ENCODE assay signal across 8 mouse cellular contexts in genomic region chr1:165771998-165772397, GRCm38 (mm10). TPM values are rescaled to one million over a fixed set of nuclear protein-coding genes. Genes with fewer than 3 reads are reported as not detected.
A peak's percentile ranks its signal among the peaks of the same experiment; 100 is the strongest.
DNase-seq lines count a peak whose midpoint lies in the region; ATAC-seq and TF ChIP-seq lines count a peak whose summit lies in the region.

No protein-coding gene starts in this region.

- peaks cover 27% of the 10 kb centered on the region; the same call in 1 of the 2 replicates for H3K27me3 ChIP-seq in forebrain, embryonic 12.5 days
- no peaks in the 10 kb centered on the region for H3K27me3 ChIP-seq in forebrain, embryonic 15.5 days
- H3K27me3 ChIP-seq in limb, embryonic 12.5 days = peaks cover 13% of the 10 kb centered on the region
- H3K27me3 ChIP-seq in limb, embryonic 10.5 days (ENCODE audit: low read depth, poor library complexity, severe bottlenecking) = peaks cover 16% of the 10 kb centered on the region
- H3K27me3 ChIP-seq in forebrain, embryonic 16.5 days (replicated peaks; ENCODE audit: control insufficient read depth, insufficient read depth, low read length) = 0 out of 2 replicates have a peak, but pooled peaks cover under 1% of the 10 kb centered on the region
- H3K27me3 ChIP-seq in liver, postnatal 0 days (ENCODE audit: insufficient read depth, low read length) = no peaks in the 10 kb centered on the region

- no peak for TF ChIP-seq EP300 in liver, postnatal 0 days (IDR thresholded peaks at IDR 0.05; ENCODE audit: low read depth)

- no peak overlapping the region for H3K4me3 ChIP-seq in forebrain, embryonic 12.5 days (replicated peaks)
- no peak overlapping the region for H3K4me3 ChIP-seq in forebrain, embryonic 15.5 days
- no peak overlapping the region for H3K4me3 ChIP-seq in limb, embryonic 12.5 days (replicated peaks)
- no peak overlapping the region for H3K4me3 ChIP-seq in limb, embryonic 10.5 days
- H3K4me3 ChIP-seq in forebrain, embryonic 16.5 days (replicated peaks; ENCODE audit: low read length) = no peak overlapping the region
- no peak overlapping the region for H3K4me3 ChIP-seq in liver, postnatal 0 days (ENCODE audit: low read depth, low read length)

- TF ChIP-seq CTCF in liver, postnatal 0 days (IDR thresholded peaks at IDR 0.05; ENCODE audit: low read depth) = no peak

- H3K27ac ChIP-seq in forebrain, embryonic 12.5 days = no peak overlapping the region
- no peak overlapping the region for H3K27ac ChIP-seq in forebrain, embryonic 15.5 days (replicated peaks)
- no peak overlapping the region for H3K27ac ChIP-seq in limb, embryonic 12.5 days
- H3K27ac ChIP-seq in limb, embryonic 10.5 days = no peak overlapping the region
- H3K27ac ChIP-seq in forebrain, embryonic 16.5 days (ENCODE audit: low read length) = no peak overlapping the region
- no peak overlapping the region for H3K27ac ChIP-seq in liver, postnatal 0 days (ENCODE audit: low read depth)

- WGBS in forebrain, embryonic 12.5 days = 52% methylated on average over 9 of the region's 9 CpGs
- 50% methylated on average over 9 of the region's 9 CpGs for WGBS in forebrain, embryonic 15.5 days
- WGBS in limb, embryonic 12.5 days = 56% methylated on average over 9 of the region's 9 CpGs
- WGBS in limb, embryonic 10.5 days = 54% methylated on average over 9 of the region's 9 CpGs
- 54% methylated on average over 9 of the region's 9 CpGs for WGBS in forebrain, embryonic 16.5 days
- WGBS in liver, postnatal 0 days (ENCODE audit: insufficient replicate concordance) = 58% methylated on average over 9 of the region's 9 CpGs

- no peaks in the 10 kb centered on the region for H3K9me3 ChIP-seq in forebrain, embryonic 12.5 days
- H3K9me3 ChIP-seq in forebrain, embryonic 15.5 days = no peaks in the 10 kb centered on the region
- no peaks in the 10 kb centered on the region for H3K9me3 ChIP-seq in limb, embryonic 12.5 days
- H3K9me3 ChIP-seq in limb, embryonic 10.5 days (replicated peaks) = no peaks in the 10 kb centered on the region
- no peaks in the 10 kb centered on the region for H3K9me3 ChIP-seq in forebrain, embryonic 16.5 days (ENCODE audit: control insufficient read depth, low read length)
- H3K9me3 ChIP-seq in liver, postnatal 0 days (ENCODE audit: low read length) = no peaks in the 10 kb centered on the region

- no peak for DNase-seq in limb, embryonic 10.5 days (ENCODE audit: low spot score)
- DNase-seq in liver, postnatal 0 days = no peak
- DNase-seq in urinary bladder, postnatal 4 days (ENCODE audit: low spot score in 2 of 2) = no peak
- no peak for DNase-seq in testis, postnatal 10 days (ENCODE audit: low spot score)

- H3K9ac ChIP-seq in forebrain, embryonic 12.5 days = no peak overlapping the region
- H3K9ac ChIP-seq in forebrain, embryonic 15.5 days (replicated peaks) = no peak overlapping the region
- no peak overlapping the region for H3K9ac ChIP-seq in limb, embryonic 12.5 days (replicated peaks)
- H3K9ac ChIP-seq in forebrain, embryonic 16.5 days (replicated peaks; ENCODE audit: low read depth, low read length) = no peak overlapping the region
- no peak overlapping the region for H3K9ac ChIP-seq in liver, postnatal 0 days (replicated peaks)

- peak overlapping the region; percentile 2; the same call in 1 of the 2 replicates for H3K4me2 ChIP-seq in forebrain, embryonic 12.5 days
- no peak overlapping the region for H3K4me2 ChIP-seq in forebrain, embryonic 15.5 days (replicated peaks)
- H3K4me2 ChIP-seq in limb, embryonic 12.5 days = peak overlapping the region; percentile 30; the same call in 1 of the 2 replicates
- peak overlapping the region; percentile 32; the same call in 1 of the 2 replicates for H3K4me2 ChIP-seq in forebrain, embryonic 16.5 days (ENCODE audit: low read length)
- H3K4me2 ChIP-seq in liver, postnatal 0 days (ENCODE audit: low read depth, low read length) = peak overlapping the region; percentile 47

- peaks cover 16% of the 10 kb centered on the region for H3K4me1 ChIP-seq in forebrain, embryonic 12.5 days
- peaks cover 5% of the 10 kb centered on the region for H3K4me1 ChIP-seq in forebrain, embryonic 15.5 days
- H3K4me1 ChIP-seq in limb, embryonic 12.5 days (replicated peaks) = 0 out of 2 replicates have a peak, but pooled peaks cover 2% of the 10 kb centered on the region
- peaks cover 8% of the 10 kb centered on the region; the same call in 1 of the 2 replicates for H3K4me1 ChIP-seq in limb, embryonic 10.5 days
- H3K4me1 ChIP-seq in forebrain, embryonic 16.5 days (replicated peaks; ENCODE audit: control insufficient read depth, insufficient read depth, low read length) = peaks cover 6% of the 10 kb centered on the region
- peaks cover 48% of the 10 kb centered on the region for H3K4me1 ChIP-seq in liver, postnatal 0 days (ENCODE audit: insufficient read depth)

- H3K36me3 ChIP-seq in forebrain, embryonic 12.5 days (replicated peaks) = no peaks in the 10 kb centered on the region
- H3K36me3 ChIP-seq in forebrain, embryonic 15.5 days = no peaks in the 10 kb centered on the region
- peaks cover 7% of the 10 kb centered on the region for H3K36me3 ChIP-seq in limb, embryonic 12.5 days
- 0 out of 2 replicates have a peak, but pooled peaks cover 2% of the 10 kb centered on the region for H3K36me3 ChIP-seq in limb, embryonic 10.5 days
- no peaks in the 10 kb centered on the region for H3K36me3 ChIP-seq in forebrain, embryonic 16.5 days (ENCODE audit: control insufficient read depth, insufficient read depth)
- peaks cover 57% of the 10 kb centered on the region for H3K36me3 ChIP-seq in liver, postnatal 0 days (replicated peaks; ENCODE audit: insufficient read depth, low read length)

- ATAC-seq in forebrain, embryonic 12.5 days (ENCODE audit: low FRiP score) = no peak
- ATAC-seq in forebrain, embryonic 15.5 days (replicated peaks) = no peak
- ATAC-seq in limb, embryonic 12.5 days (ENCODE audit: insufficient number of reproducible peaks, insufficient read depth, low FRiP score, low TSS enrichment, low read depth) = no peak
- ATAC-seq in forebrain, embryonic 16.5 days = no peak
- ATAC-seq in liver, postnatal 0 days = no peak

RNA-seq across cellular contexts. Expression of gene Creg1, which starts 8.5 kb away (rescaled TPM):
- polyA plus RNA-seq in forebrain, embryonic 12.5 days (2016; fragmentation: Nextera tagmentation; extraction: Ambion mirVana) = 26.3 and 27.2 TPM in 2 replicates
- polyA plus RNA-seq in forebrain, embryonic 15.5 days (2015; fragmentation: Nextera tagmentation; extraction: Ambion mirVana) = 18.3 and 19.0 TPM in 2 replicates
- polyA plus RNA-seq in limb, embryonic 12.5 days (2016; fragmentation: Nextera tagmentation; extraction: Ambion mirVana) = 35.3 and 40.5 TPM in 2 replicates
- polyA plus RNA-seq in limb, embryonic 10.5 days (2016; fragmentation: Nextera tagmentation; extraction: Ambion mirVana) = 31.5 and 36.0 TPM in 2 replicates
- 16.6 and 22.5 TPM in 2 replicates for polyA plus RNA-seq in forebrain, embryonic 16.5 days (2015; fragmentation: Nextera tagmentation; extraction: Ambion mirVana)
- polyA plus RNA-seq in liver, postnatal 0 days (2015; fragmentation: Nextera tagmentation; extraction: Ambion mirVana) = 289 and 305 TPM in 2 replicates

RNA-seq across cellular contexts. Expression of gene Cd247, which starts 16.5 kb away (rescaled TPM):
- 1.1 and 2.4 TPM in 2 replicates for polyA plus RNA-seq in forebrain, embryonic 12.5 days (2016; fragmentation: Nextera tagmentation; extraction: Ambion mirVana)
- 1.5 and 1.6 TPM in 2 replicates for polyA plus RNA-seq in forebrain, embryonic 15.5 days (2015; fragmentation: Nextera tagmentation; extraction: Ambion mirVana)
- polyA plus RNA-seq in limb, embryonic 12.5 days (2016; fragmentation: Nextera tagmentation; extraction: Ambion mirVana) = 1.4 and 1.6 TPM in 2 replicates
- 1.0 and 1.1 TPM in 2 replicates for polyA plus RNA-seq in limb, embryonic 10.5 days (2016; fragmentation: Nextera tagmentation; extraction: Ambion mirVana)
- polyA plus RNA-seq in forebrain, embryonic 16.5 days (2015; fragmentation: Nextera tagmentation; extraction: Ambion mirVana) = 2.1 and 2.2 TPM in 2 replicates
- polyA plus RNA-seq in liver, postnatal 0 days (2015; fragmentation: Nextera tagmentation; extraction: Ambion mirVana) = 0.13 and 0.43 TPM in 2 replicates
